ENCODE assay signal across 16 mouse cellular contexts in genomic region chr2:77889949-77890348, GRCm38 (mm10).
"Had no signal": no experiment of that assay in that cellular context is flagged by ENCODE, and none has a peak within 500 bp of the region (broad histone marks: within the 10 kb centered on the region; RNA-seq: fewer than 3 reads in every experiment).

No protein-coding gene starts in this region.

- H3K4me1 ChIP-seq: neural tube, embryonic 12.5 days; neural tube, embryonic 13.5 days; stomach, embryonic 15.5 days had no signal

- H3K4me3 ChIP-seq: neural tube, embryonic 12.5 days; neural tube, embryonic 13.5 days; stomach, embryonic 15.5 days had no signal

- H3K9me3 ChIP-seq: neural tube, embryonic 12.5 days; neural tube, embryonic 13.5 days; stomach, embryonic 15.5 days had no signal

- H3K4me2 ChIP-seq: neural tube, embryonic 12.5 days; neural tube, embryonic 13.5 days; stomach, embryonic 15.5 days had no signal

- H3K9ac ChIP-seq: neural tube, embryonic 12.5 days; neural tube, embryonic 13.5 days; stomach, embryonic 15.5 days had no signal

- H3K27ac ChIP-seq: neural tube, embryonic 12.5 days; neural tube, embryonic 13.5 days; stomach, embryonic 15.5 days; stomach, postnatal 0 days had no signal

- H3K27me3 ChIP-seq: neural tube, embryonic 12.5 days; neural tube, embryonic 13.5 days; stomach, embryonic 15.5 days had no signal

- DNase-seq: retina, postnatal 1 day; right cerebral cortex, adult 18-20 months; right cerebral cortex, postnatal 14 days; right cerebral cortex, postnatal 25 days; right cerebral cortex, postnatal 4 days; spleen, adult 18-20 months; thymus, adult 18-20 months; thymus, adult 2 months; thymus, postnatal 14 days; thymus, postnatal 25 days; thymus, postnatal 36 days; thymus, postnatal 4 days had no signal
